Mouse (Mus musculus) heart, postnatal 0 days (tissue): ENCODE measurements around the gene Kcnd2.

Experiments used
- CTCF ChIP-seq: IDR thresholded peaks from 2 replicates; pipeline ENCODE4 v1.5.1; 2016; ENCODE audit warnings: antibody characterized with exemption, control low read depth, low read depth
- EP300 ChIP-seq: IDR thresholded peaks from 2 replicates; pipeline ENCODE4 v1.6.1; 2016; ENCODE audit warnings: antibody characterized with exemption, low read depth

DNA sequence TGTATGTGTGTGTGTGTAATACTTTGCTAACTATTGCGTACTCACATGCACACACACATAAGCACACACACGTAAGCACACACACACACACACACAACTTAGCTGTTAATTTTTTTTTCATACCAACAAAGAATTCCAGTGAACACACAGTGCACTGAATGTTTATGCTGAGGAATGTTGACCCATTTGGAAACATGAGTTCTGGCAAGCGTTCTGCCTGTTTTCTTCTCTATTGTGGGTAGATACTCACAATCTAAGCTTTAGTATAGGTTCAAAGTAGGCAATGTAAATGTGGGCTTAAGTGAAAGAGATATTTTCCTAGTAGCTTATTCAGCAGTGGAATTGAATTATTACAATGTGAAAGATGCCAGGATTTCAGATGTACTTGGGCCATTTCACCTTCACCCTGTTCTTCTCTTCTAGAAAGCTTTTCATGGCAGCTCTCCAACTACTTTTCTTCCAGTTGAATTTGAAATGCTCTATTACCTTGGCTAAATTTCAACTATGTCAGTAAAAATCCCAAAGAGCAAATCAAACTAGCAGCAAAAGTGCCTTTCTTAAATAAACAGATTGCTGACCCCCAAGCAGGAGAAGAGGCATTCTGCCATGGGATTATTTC, 295.4 kb downstream of the Kcnd2 start:
- no peak for TF ChIP-seq CTCF
- TF ChIP-seq EP300 = no peak
